Mouse (Mus musculus) gonadal fat pad, adult 2 months (tissue): ENCODE measurements around the gene Pax1. TPM values are rescaled to one million over a fixed set of nuclear protein-coding genes. Genes with fewer than 3 reads are reported as not detected.

Experiments
- DNase-seq: peaks from one replicate; pipeline ENCODE4 v3.0.0-alpha.2; 2012; ENCODE audit warnings: low read depth
- polyA plus RNA-seq: library from polyadenylated mRNA; depleted of rRNA; stranded (reverse); fragments of >200 nt; gene quantifications from 2 replicates; pipeline ENCODE4 v1.2.3, GENCODE M21; 2012; rRNA removed

Pax1 gene
- polyA plus RNA-seq, 1 experiment, result 0.07 TPM

GRCm38 (mm10) chr2:147372947-147373666 lies 11.4 kb downstream of the Pax1 start:
- DNase-seq, result no peak

GRCm38 (mm10) chr2:147373667-147374007 lies 11.9 kb downstream of the Pax1 start:
- DNase-seq, result no peak

GRCm38 (mm10) chr2:147374245-147374644 lies 12.5 kb downstream of the Pax1 start:
- DNase-seq, result no peak

GRCm38 (mm10) chr2:147375019-147375715 lies 13.4 kb downstream of the Pax1 start:
- DNase-seq, result no peak

GRCm38 (mm10) chr2:147378934-147379333 lies 17.2 kb downstream of the Pax1 start:
- no peak for DNase-seq

- DNase-seq, result no peak
Measured at GRCm38 (mm10) chr2:147383373-147383772, 21.6 kb downstream of the Pax1 start.

GRCm38 (mm10) chr2:147386949-147387348 lies 25.2 kb downstream of the Pax1 start:
- DNase-seq, result no peak

- DNase-seq, result no peak
Measured at GRCm38 (mm10) chr2:147409323-147409722, 47.6 kb downstream of the Pax1 start.

GRCm38 (mm10) chr2:147415037-147415436 lies 53.3 kb downstream of the Pax1 start:
- DNase-seq, result no peak

GRCm38 (mm10) chr2:147424582-147425255 lies 63.0 kb downstream of the Pax1 start:
- DNase-seq, result no peak

GRCm38 (mm10) chr2:147429607-147430356 lies 68.1 kb downstream of the Pax1 start:
- DNase-seq, result no peak

- DNase-seq, result no peak
Measured at GRCm38 (mm10) chr2:147433120-147433519, 71.4 kb downstream of the Pax1 start.

Other genes starting within 250 kb of the Pax1 start
- gene Nkx2-2, start 167.7 kb upstream of the Pax1 start, polyA plus RNA-seq, result not detected in 2 replicates